Mouse (Mus musculus) heart, postnatal 36 days (tissue): ENCODE data around the gene Kank1. TPM values are rescaled to one million over a fixed set of nuclear protein-coding genes. Genes with fewer than 3 reads are reported as not detected.

Experiments used
- DNase-seq, 2 experiments: peaks; one replicate each; pipeline ENCODE4 v3.0.0; 2021 to 2022
- intact Hi-C: fragments of 180-260 bp; cut with DNase I; formaldehyde crosslinking; loops from one replicate; pipeline ENCODE4 v1.15.1; 2025
- total RNA-seq, 2 experiments: library from RNA; stranded (reverse); gene quantifications; 2 replicates each; pipeline ENCODE4 v1.2.3; 2021

The Kank1 gene
- total RNA-seq, 2 experiments from 2014 or later, result 38.6 to 44.7 TPM

GRCm38 (mm10) chr19:25306277-25306676, 69.5 kb downstream of the Kank1 start:
- no peak for DNase-seq
- intact Hi-C loops, result no loop called here

GRCm38 (mm10) chr19:25308156-25308555, 71.4 kb downstream of the Kank1 start:
- intact Hi-C loops, result no loop called here
- no peak for DNase-seq

DNA sequence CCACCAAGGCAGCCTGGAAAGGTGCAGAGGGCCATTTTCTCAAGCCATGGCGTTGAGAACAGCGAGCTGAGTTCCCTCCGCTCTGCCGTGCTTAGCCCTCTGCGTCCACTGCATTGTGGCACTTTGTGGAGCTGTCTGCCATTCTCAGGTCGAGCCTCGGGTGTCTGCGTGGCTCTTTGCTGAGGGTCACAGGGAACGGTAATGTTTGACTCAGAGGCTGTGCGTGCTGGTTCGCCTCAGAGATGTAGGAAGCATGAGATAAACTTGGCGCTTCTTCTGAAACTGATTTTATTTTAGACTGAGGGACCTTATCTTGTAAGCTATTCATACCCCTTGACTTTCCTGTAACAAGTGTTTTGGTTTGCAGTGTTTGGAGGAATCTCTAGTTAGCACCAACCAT, 72.0 kb downstream of the Kank1 start:
- DNase-seq, result peak in 1 of 2 experiments; percentile 9
- intact Hi-C loops, result no loop called here

- intact Hi-C loops, result no loop called here
- DNase-seq, result no peak
Measured at GRCm38 (mm10) chr19:25310989-25311388, 74.2 kb downstream of the Kank1 start.

GRCm38 (mm10) chr19:25311626-25312025, 74.9 kb downstream of the Kank1 start:
- no peak for DNase-seq
- intact Hi-C loops, result no loop called here

GRCm38 (mm10) chr19:25315458-25315889, 78.7 kb downstream of the Kank1 start:
- DNase-seq, result no peak
- intact Hi-C loops, result no loop called here

GRCm38 (mm10) chr19:25315993-25316392, 79.2 kb downstream of the Kank1 start:
- intact Hi-C loops, result no loop called here
- DNase-seq, result no peak

- no peak for DNase-seq
- intact Hi-C loops, result no loop called here
Measured at GRCm38 (mm10) chr19:25324265-25324664, 87.5 kb downstream of the Kank1 start.

- intact Hi-C loops, result no loop called here
- no peak for DNase-seq
Measured at GRCm38 (mm10) chr19:25325113-25326001, 88.6 kb downstream of the Kank1 start.

DNA sequence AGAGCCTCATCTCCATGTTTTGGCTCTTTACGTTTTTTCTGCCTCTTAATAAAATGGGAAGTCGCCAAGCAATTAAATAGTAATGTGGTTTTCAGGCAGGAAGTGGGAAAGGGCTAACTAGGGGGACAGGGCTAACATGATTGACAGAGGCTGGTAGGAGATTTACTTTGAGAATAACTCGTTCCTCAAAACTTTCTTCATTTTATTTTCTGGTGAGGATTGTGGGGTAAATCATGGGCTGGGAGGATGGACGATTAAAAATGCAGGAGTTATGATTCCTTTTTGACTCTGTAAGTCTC, 89.2 kb downstream of the Kank1 start:
- no peak for DNase-seq
- intact Hi-C loops, result no loop called here

DNA sequence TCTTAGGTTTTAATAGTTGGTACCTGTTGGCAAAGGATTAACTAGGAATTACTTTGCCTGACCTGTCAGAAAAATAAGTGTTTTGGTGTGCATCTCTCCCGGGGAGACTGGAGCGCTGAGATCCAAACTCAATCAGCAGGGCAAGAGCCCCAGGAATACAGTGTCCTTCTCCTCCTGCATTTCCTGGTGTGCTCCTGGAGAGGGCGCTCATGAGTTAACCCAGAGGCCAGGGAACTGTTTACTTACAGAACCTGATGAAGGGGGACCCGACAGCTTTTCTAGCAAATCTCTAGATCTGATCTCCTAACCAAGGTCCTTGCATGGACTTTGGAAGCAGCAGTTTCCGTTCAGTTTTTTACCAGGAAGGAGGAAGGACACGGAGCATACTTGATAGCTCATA, 90.9 kb downstream of the Kank1 start:
- intact Hi-C loops, result no loop called here

DNA sequence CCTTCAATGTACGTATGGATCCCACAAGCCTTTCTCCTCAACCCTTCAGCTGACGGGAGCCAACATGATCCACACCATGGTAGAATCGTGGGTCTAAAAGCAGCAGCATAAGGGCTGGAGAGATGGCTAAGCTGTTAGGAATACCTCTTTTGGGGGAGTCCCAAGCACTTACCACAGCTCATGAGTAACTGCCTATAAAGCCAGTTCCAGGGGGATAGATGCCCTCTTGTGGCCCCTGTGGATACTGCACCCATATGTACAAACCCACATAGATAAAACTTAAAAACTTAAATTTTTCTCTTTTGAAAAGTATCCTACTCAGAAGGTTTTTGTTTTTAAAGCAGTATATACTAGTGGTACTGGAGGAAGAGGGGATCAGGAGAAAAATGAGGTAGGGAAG, 97.6 kb downstream of the Kank1 start:
- peak; percentile 49 to 67 for DNase-seq

More for the DNA sequence above, 90.9 kb downstream of the Kank1 start:
- no peak for DNase-seq

DNA sequence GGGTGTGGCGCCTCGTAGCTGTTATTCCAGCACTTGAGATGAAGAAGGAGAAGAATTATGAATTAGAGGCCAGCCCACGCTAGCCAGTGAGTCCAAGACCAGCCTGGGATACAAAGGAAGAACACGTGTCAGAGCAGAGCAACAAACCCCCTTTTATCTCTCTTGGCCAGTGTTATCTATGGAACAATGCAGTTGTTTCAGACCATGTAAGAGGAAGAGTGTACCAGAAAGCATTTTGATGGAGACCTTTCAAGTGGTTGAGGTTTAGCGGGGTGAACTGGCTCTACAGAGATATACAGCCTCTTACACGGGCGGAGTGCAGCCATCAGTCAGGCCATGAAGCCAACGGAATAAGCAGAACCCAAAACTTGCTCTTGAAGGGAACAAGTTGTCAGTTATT, 100.0 kb downstream of the Kank1 start:
- no peak for DNase-seq
- intact Hi-C loops, result no loop called here

More for the DNA sequence above, 97.6 kb downstream of the Kank1 start:
- intact Hi-C loops, result loop anchor here (1.0 to 5.0 kb wide), 3 partner anchors 97 to 378 kb away; partner anchors contain the start of gene Kank1

DNA sequence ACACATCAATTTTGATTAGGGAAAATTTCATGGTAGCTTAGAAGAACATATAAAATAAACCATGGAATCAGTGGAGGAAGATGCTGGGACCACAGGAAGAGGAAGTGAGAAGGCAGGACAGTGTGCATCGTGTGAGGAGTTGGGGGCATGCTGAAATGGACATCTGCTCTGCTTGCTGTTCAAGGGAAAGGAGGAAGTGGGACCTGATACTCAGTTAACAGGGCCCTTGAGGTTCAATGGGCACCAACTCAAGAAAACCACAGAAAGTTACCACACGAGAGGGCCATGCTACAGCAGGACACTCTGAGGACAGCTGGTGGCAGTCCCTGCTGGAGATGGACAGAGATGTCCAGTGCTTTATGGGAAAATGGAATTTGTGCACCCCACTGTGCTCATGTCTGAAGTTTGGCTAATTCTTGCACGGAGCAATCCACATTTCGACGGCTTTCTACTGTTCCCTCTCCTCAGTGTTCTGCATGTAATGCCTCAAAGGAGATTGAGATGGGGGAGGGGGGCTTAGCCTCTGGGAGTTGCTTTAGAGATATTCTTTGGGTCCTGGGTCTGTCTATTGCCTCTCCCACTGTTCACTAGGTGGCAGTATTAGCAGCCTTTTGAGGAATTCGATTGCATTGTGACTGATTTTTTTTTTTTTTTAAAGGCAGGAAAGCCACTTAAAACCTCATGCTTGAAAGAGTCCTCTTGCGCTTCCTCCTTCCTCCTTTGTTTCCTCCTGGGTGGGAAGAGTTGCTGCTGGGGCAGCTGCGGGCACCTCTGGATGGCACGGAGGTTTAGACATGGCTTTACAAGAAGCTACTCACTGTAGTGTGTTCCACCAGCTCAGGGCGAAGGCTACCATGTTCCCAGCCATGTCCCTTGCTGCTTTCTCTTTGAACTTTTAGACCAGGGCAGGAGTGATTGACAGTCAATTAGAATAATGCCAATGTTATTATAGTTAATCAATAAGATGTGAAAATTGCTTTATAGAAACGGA, 104.2 kb downstream of the Kank1 start:
- DNase-seq, result peak in 1 of 2 experiments; percentile 39

GRCm38 (mm10) chr19:25342026-25342425, 105.3 kb downstream of the Kank1 start:
- intact Hi-C loops, result loop anchor here (5.0 kb wide), 1 partner anchor 280 kb away; no protein-coding TSS in a partner anchor
- no peak for DNase-seq

More for the DNA sequence above, 104.2 kb downstream of the Kank1 start:
- intact Hi-C loops, result loop anchor here (1.0 to 5.0 kb wide), 3 partner anchors 104 to 281 kb away; no protein-coding TSS in a partner anchor

- DNase-seq, result peak; percentile 59 to 66
- intact Hi-C loops, result loop anchor here (5.0 kb wide), 1 partner anchor 279 kb away; no protein-coding TSS in a partner anchor
Measured at GRCm38 (mm10) chr19:25343657-25344322, 107.0 kb downstream of the Kank1 start.

DNA sequence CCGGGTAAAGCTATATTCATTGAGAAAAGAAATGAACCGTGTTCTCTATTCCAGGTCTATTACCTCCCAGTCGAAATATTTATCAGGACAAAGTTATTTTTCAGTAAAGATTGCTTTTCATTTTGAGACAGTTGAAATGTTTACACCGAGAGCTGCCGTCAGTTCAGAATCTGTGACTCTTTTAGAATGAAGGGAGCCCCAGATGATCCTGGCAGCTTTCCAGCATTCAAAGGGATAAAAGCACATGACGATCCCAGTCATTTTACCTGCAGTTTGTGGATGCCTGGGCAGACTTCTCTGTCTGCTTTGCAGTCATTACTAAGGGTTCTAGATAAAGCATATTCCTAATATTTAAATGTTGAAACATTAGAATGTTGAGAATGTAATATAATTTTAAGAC, 107.6 kb downstream of the Kank1 start:
- intact Hi-C loops, result loop anchor here (5.0 kb wide), 1 partner anchor 278 kb away; no protein-coding TSS in a partner anchor

DNA sequence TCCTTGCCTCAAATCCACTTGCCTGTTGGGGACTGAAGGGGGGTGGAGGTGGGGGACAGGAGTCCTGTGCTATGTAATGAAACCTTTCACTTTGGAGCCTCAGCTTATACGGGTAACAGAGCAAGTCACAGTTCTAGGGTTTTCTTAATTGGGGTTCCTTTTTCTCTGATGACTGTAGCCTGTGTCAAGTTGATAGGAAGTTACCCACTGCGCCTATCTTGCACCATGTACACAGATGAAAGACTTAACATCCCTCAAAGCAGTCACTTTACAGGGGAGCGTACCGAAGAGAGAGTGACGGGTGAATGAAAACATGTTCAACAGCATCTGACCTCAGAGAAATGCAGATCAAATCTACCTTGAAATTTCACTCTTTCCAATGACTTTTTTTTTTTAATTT, 109.2 kb downstream of the Kank1 start:
- no peak for DNase-seq
- intact Hi-C loops, result no loop called here

More for the DNA sequence above, 107.6 kb downstream of the Kank1 start:
- no peak for DNase-seq

DNA sequence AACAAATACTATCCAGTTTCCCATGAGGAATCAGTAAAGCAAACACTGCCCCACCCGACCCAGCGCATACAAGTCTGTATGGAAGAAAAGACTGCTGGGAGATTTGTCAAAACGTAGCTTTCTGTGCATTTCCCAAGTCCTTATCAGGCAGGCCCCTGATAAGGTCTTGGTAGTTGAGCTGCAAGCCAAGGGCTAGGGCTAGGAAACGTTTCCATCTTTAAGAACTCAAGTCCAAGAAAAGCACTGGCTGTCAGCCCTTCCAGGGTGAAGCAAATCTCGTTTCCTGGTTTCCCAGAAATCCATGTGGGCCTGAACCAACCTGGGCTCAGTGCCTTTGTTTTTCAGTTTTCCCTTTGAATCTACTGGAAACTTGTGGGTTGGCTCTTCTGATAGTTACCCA, 110.7 kb downstream of the Kank1 start:
- DNase-seq, result peak; percentile 43

DNA sequence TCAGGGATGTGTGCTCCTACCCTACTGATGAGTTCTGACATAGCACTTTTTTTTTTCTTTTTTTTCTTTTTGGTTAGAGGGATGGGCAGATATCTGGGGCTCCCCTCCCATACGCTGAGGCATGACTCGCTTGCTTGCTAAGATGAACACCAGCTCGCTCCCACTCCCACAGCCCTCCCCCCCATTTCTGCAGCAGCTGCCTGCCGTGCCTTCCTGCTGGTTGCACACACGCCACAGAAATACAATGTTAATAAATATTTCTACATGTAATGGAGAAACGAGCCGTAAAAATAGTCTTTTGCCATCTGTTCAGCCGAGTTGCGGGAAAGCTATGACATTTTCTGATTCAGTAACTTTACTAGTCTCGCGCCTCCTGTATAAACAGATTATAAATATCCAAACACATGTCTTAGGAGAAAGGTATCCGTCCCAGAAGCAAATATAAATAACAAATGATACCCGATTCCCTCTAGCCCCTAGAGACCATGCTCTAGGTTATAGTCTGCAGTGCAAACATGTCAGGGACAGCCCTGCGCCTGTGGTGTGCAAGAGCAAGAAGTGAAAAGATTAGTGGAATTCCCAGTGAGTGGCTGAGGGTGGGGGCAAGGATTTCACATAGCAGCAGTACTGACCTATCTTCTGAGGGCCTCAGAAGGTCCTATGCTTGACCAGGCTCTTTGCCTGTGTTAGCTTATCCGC, 114.6 kb downstream of the Kank1 start:
- no peak for DNase-seq
- intact Hi-C loops, result no loop called here

More for the DNA sequence above, 110.7 kb downstream of the Kank1 start:
- intact Hi-C loops, result no loop called here
